Mouse (Mus musculus): ENCODE results near the gene Pde4d. TPM values are rescaled to one million over a fixed set of nuclear protein-coding genes. Genes with fewer than 3 reads are reported as not detected.

Gene Pde4d
- polyA plus RNA-seq, 1 experiment from 2014 or later = 12.9 TPM

DNA sequence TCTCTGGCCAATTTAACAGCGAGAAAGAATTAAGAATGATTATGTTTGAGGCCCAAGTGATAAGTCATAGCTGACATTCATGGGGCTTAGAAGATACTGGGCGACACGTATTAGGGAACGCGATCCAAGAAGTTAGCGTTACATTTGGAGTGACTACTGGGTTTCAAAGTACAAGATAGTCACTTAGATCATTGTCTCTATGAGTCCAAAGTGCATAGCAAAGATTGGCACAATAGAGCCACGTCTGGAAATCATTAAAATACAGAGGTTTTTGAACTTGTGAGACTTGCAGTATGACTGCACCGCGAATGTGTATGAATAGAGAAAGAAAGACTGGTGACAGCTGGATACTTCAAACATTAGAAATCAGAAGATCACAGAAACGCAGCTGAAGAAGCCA, 825.1 kb downstream of the Pde4d start:
- Histone ChIP-seq H3K9ac (ENCODE audit: low read depth, low read length) (no peak overlapping the region), H3K27me3 (ENCODE audit: control insufficient read depth, insufficient read depth, low read depth, low read length) (no peaks in the 10 kb centered on the region), H3K4me2 (ENCODE audit: low read depth, low read length) (no peak overlapping the region), H3K4me1 (ENCODE audit: control insufficient read depth, low read depth, low read length) (no peaks in the 10 kb centered on the region), H3K4me3 (ENCODE audit: low read depth, low read length) (no peak overlapping the region), H3K9me3 (replicated peaks; ENCODE audit: control insufficient read depth, low read length) (no peaks in the 10 kb centered on the region), H3K36me3 (ENCODE audit: control insufficient read depth, insufficient read depth) (no peaks in the 10 kb centered on the region), H3K27ac (ENCODE audit: low read length) (no peak overlapping the region)
- no peak for ATAC-seq (ENCODE audit: low read depth)
- WGBS (ENCODE audit: insufficient replicate concordance) = 70% methylated on average over 10 of the region's 10 CpGs

DNA sequence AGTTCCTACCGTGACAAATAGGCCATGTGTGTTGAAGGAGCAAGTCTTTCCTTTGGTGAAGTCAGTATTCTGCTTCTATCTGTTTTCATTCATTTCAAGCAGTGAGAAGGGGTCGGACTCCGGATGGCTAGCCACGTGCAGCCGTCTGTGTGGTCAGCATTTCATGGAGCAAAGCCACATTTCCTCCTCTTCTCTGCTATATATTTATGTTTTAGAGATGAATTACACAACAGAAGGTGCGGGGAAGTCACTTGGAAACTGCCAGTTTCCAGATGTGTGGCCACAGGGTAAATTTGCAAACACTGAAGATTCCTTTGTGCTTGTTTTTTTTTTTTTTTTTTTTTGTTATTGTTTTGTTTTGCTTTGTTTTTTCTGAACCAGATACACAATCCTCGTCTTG, 828.0 kb downstream of the Pde4d start:
- H3K9me3 ChIP-seq (replicated peaks; ENCODE audit: control insufficient read depth, low read length) = no peaks in the 10 kb centered on the region
- no peaks in the 10 kb centered on the region for H3K36me3 ChIP-seq (ENCODE audit: control insufficient read depth, insufficient read depth)
- 34% methylated on average over 7 of the region's 7 CpGs for WGBS (ENCODE audit: insufficient replicate concordance)
- H3K9ac ChIP-seq (ENCODE audit: low read depth, low read length) = no peak overlapping the region
- ATAC-seq (ENCODE audit: low read depth) = no peak
- H3K4me1 ChIP-seq (ENCODE audit: control insufficient read depth, low read depth, low read length) = no peaks in the 10 kb centered on the region
- no peak overlapping the region for H3K4me2 ChIP-seq (ENCODE audit: low read depth, low read length)
- H3K4me3 ChIP-seq (ENCODE audit: low read depth, low read length) = no peak overlapping the region
- no peaks in the 10 kb centered on the region for H3K27me3 ChIP-seq (ENCODE audit: control insufficient read depth, insufficient read depth, low read depth, low read length)
- H3K27ac ChIP-seq (ENCODE audit: low read length) = no peak overlapping the region

DNA sequence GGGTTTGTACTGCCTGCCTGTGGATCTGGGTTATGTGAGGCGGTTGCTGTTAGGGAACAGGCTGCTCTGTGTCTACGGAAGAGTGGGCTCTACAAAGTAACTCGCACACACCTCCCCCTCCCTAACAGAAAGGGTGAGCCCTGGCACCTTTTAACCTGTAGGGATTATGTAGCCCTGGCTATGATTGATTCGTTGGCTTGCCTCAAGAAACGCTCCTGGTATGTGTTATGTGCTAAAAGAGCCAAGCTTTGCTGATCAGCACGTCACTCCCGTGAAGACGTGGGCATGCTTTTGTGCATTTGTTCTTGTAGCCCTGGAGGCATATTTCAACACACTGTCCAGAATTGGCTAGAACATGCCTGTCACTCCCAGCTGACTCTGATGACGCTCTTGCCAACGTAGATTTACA, 828.8 kb downstream of the Pde4d start:
- WGBS (ENCODE audit: insufficient replicate concordance) = 70% methylated on average over 10 of the region's 10 CpGs
- Histone ChIP-seq H3K9ac (ENCODE audit: low read depth, low read length) (no peak overlapping the region), H3K9me3 (replicated peaks; ENCODE audit: control insufficient read depth, low read length) (no peaks in the 10 kb centered on the region), H3K4me3 (ENCODE audit: low read depth, low read length) (no peak overlapping the region), H3K4me1 (ENCODE audit: control insufficient read depth, low read depth, low read length) (no peaks in the 10 kb centered on the region), H3K36me3 (ENCODE audit: control insufficient read depth, insufficient read depth) (no peaks in the 10 kb centered on the region), H3K27me3 (ENCODE audit: control insufficient read depth, insufficient read depth, low read depth, low read length) (no peaks in the 10 kb centered on the region), H3K4me2 (ENCODE audit: low read depth, low read length) (no peak overlapping the region), H3K27ac (ENCODE audit: low read length) (no peak overlapping the region)
- no peak for ATAC-seq (ENCODE audit: low read depth)

DNA sequence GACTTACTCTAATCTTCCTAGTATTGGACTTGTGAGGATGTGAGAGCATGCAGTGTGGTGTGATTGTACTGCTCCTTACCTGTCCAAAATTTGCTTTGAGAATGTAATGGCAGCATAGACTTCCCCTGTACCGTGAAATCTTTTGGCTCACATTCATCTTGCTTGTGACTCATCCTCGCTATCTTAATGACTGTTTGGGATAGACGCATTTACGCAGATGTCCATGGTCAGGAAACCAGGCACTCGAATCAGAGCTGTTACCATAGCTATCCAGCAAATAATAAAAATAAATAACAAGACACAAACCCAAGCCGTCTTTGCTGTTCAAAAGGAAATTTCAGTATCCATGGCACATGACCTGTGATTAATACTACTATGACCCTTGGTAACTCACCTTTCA, 829.5 kb downstream of the Pde4d start:
- no peaks in the 10 kb centered on the region for H3K27me3 ChIP-seq (ENCODE audit: control insufficient read depth, insufficient read depth, low read depth, low read length)
- no peaks in the 10 kb centered on the region for H3K9me3 ChIP-seq (replicated peaks; ENCODE audit: control insufficient read depth, low read length)
- H3K4me2 ChIP-seq (ENCODE audit: low read depth, low read length) = no peak overlapping the region
- H3K4me3 ChIP-seq (ENCODE audit: low read depth, low read length) = no peak overlapping the region
- no peak overlapping the region for H3K27ac ChIP-seq (ENCODE audit: low read length)
- no peak overlapping the region for H3K9ac ChIP-seq (ENCODE audit: low read depth, low read length)
- no peak for ATAC-seq (ENCODE audit: low read depth)
- no peaks in the 10 kb centered on the region for H3K4me1 ChIP-seq (ENCODE audit: control insufficient read depth, low read depth, low read length)
- H3K36me3 ChIP-seq (ENCODE audit: control insufficient read depth, insufficient read depth) = no peaks in the 10 kb centered on the region
- 63% methylated on average over 6 of the region's 6 CpGs for WGBS (ENCODE audit: insufficient replicate concordance)

DNA sequence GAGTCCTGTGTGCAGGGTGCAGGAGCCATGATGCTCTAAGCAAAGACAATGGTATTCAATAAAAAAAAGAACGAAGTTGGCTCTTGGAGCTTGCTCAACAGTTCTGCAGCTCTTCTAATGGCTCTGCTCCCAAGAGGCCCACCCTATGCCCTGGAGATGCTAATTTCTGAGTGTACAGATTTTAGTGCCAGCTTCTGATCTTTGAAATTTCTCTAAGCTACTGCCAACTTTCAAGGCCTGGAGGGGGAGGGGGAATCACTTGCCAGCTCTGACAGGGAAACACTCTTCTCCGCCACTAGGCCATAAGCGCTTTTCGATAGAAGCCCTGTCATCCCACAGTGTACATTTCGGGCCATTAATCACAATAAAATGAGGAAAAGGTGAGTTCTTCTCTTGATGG, 830.7 kb downstream of the Pde4d start:
- no peak overlapping the region for H3K9ac ChIP-seq (ENCODE audit: low read depth, low read length)
- no peaks in the 10 kb centered on the region for H3K36me3 ChIP-seq (ENCODE audit: control insufficient read depth, insufficient read depth)
- H3K9me3 ChIP-seq (replicated peaks; ENCODE audit: control insufficient read depth, low read length) = no peaks in the 10 kb centered on the region
- 77% methylated on average over 5 of the region's 5 CpGs for WGBS (ENCODE audit: insufficient replicate concordance)
- H3K4me3 ChIP-seq (ENCODE audit: low read depth, low read length) = no peak overlapping the region
- no peak for ATAC-seq (ENCODE audit: low read depth)
- H3K4me1 ChIP-seq (ENCODE audit: control insufficient read depth, low read depth, low read length) = no peaks in the 10 kb centered on the region
- no peak overlapping the region for H3K27ac ChIP-seq (ENCODE audit: low read length)
- no peak overlapping the region for H3K4me2 ChIP-seq (ENCODE audit: low read depth, low read length)
- no peaks in the 10 kb centered on the region for H3K27me3 ChIP-seq (ENCODE audit: control insufficient read depth, insufficient read depth, low read depth, low read length)

DNA sequence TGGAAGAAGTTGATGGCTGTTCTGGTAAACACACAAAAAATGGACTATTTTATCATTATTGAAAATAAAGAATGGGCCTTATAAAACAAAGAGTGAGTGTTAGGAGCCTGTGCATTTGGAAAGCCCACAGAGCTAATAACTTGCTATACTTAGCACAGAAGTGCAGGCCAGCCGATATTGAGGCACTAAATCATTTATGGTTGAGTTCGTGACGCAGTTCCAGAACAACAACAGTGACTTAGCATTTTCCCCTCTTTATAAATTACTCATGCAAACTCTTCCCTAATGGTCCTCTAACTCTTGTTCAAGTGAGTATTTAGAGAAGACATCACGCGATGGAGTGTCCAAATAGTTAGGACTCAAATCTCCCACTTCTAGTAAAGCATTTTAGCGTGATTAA, 837.7 kb downstream of the Pde4d start:
- WGBS (ENCODE audit: insufficient replicate concordance) = 64% methylated on average over 6 of the region's 6 CpGs
- no peaks in the 10 kb centered on the region for H3K9me3 ChIP-seq (replicated peaks; ENCODE audit: control insufficient read depth, low read length)
- no peaks in the 10 kb centered on the region for H3K36me3 ChIP-seq (ENCODE audit: control insufficient read depth, insufficient read depth)
- no peak overlapping the region for H3K4me2 ChIP-seq (ENCODE audit: low read depth, low read length)
- no peak overlapping the region for H3K4me3 ChIP-seq (ENCODE audit: low read depth, low read length)
- ATAC-seq (ENCODE audit: low read depth) = no peak
- no peaks in the 10 kb centered on the region for H3K4me1 ChIP-seq (ENCODE audit: control insufficient read depth, low read depth, low read length)
- H3K27me3 ChIP-seq (ENCODE audit: control insufficient read depth, insufficient read depth, low read depth, low read length) = no peaks in the 10 kb centered on the region
- H3K27ac ChIP-seq (ENCODE audit: low read length) = no peak overlapping the region
- H3K9ac ChIP-seq (ENCODE audit: low read depth, low read length) = no peak overlapping the region

DNA sequence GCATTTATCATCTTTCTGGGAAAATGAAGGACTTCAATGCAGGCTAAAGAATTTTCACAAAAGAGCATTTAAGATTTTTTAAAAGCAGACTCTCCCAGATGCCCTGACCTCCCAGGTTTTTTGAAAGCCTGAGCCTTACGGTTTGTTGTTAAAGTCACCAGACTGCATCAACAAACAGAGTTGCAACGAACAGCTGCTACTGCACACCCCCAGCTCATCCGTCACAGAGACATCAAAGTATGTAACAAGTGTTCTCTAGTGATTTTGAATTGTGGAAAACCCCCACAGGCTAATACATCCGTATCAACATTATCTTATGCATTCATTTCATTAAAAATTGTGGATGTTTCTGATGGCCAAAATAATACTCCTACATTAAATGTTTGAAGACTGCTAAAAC, 841.2 kb downstream of the Pde4d start:
- H3K4me2 ChIP-seq (ENCODE audit: low read depth, low read length) = no peak overlapping the region
- no peaks in the 10 kb centered on the region for H3K4me1 ChIP-seq (ENCODE audit: control insufficient read depth, low read depth, low read length)
- H3K27ac ChIP-seq (ENCODE audit: low read length) = no peak overlapping the region
- H3K9me3 ChIP-seq (replicated peaks; ENCODE audit: control insufficient read depth, low read length) = no peaks in the 10 kb centered on the region
- no peaks in the 10 kb centered on the region for H3K36me3 ChIP-seq (ENCODE audit: control insufficient read depth, insufficient read depth)
- H3K27me3 ChIP-seq (ENCODE audit: control insufficient read depth, insufficient read depth, low read depth, low read length) = no peaks in the 10 kb centered on the region
- 52% methylated on average over 4 of the region's 4 CpGs for WGBS (ENCODE audit: insufficient replicate concordance)
- H3K4me3 ChIP-seq (ENCODE audit: low read depth, low read length) = no peak overlapping the region
- H3K9ac ChIP-seq (ENCODE audit: low read depth, low read length) = no peak overlapping the region
- ATAC-seq (ENCODE audit: low read depth) = no peak

DNA sequence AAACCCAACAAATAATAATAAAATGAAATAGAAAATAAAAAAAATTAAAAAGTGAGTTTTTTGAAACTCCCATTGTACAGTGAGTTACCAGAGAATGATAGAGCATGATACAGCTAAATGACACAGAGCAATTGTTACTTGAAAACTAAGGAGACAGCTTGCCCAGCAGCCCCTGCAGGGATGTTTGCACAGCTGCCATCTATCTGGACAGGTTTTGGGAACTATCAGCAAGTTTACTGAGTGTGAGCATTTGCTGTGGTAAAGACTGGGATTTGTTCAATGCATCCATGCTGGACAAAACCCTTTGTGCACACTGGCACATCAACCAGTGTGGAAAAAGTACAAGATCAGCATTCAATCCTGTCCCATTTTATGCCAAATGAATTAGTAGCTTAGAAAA, 843.3 kb downstream of the Pde4d start:
- H3K4me1 ChIP-seq (ENCODE audit: control insufficient read depth, low read depth, low read length) = no peaks in the 10 kb centered on the region
- H3K27me3 ChIP-seq (ENCODE audit: control insufficient read depth, insufficient read depth, low read depth, low read length) = no peaks in the 10 kb centered on the region
- H3K4me3 ChIP-seq (ENCODE audit: low read depth, low read length) = no peak overlapping the region
- no peaks in the 10 kb centered on the region for H3K36me3 ChIP-seq (ENCODE audit: control insufficient read depth, insufficient read depth)
- no peak overlapping the region for H3K27ac ChIP-seq (ENCODE audit: low read length)
- no peaks in the 10 kb centered on the region for H3K9me3 ChIP-seq (replicated peaks; ENCODE audit: control insufficient read depth, low read length)
- ATAC-seq (ENCODE audit: low read depth) = no peak
- no peak overlapping the region for H3K4me2 ChIP-seq (ENCODE audit: low read depth, low read length)
- H3K9ac ChIP-seq (ENCODE audit: low read depth, low read length) = no peak overlapping the region

DNA sequence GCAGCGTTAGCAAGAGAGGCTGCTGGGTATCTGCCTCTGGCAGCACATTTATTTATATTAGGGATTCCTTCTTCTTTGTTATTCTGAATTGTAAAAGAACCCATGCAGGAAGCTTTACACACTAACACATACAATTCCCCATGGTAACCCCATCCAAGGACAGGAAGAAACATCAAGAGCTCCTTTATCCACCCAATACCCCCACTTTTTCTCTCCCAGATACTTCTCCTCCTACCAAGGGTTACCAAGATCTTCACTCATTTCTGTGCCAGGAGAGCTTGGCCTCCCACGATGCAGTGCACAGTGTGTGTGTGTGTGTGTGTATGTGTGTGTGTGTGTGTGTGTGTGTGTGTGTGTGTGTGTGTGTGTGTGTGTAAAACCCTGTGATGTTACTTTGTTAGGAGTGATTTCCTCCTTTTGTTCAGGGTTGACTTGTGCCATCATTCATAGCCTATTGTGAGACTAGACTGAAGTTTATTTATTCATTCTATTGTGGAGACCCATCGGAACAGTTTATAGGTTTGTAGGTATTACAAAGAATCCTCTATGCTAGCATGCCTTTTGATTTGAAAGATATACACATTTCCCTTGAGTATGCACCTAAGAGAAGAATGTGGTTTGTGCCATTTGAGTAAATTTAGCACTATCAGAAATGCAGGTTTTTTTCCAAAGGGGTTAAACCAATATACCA, 846.7 kb downstream of the Pde4d start:
- no peak overlapping the region for H3K27ac ChIP-seq (ENCODE audit: low read length)
- no peak overlapping the region for H3K9ac ChIP-seq (ENCODE audit: low read depth, low read length)
- 42% methylated on average over 3 of the region's 3 CpGs for WGBS (ENCODE audit: insufficient replicate concordance)
- no peaks in the 10 kb centered on the region for H3K27me3 ChIP-seq (ENCODE audit: control insufficient read depth, insufficient read depth, low read depth, low read length)
- H3K36me3 ChIP-seq (ENCODE audit: control insufficient read depth, insufficient read depth) = no peaks in the 10 kb centered on the region
- no peaks in the 10 kb centered on the region for H3K9me3 ChIP-seq (replicated peaks; ENCODE audit: control insufficient read depth, low read length)
- no peak overlapping the region for H3K4me2 ChIP-seq (ENCODE audit: low read depth, low read length)
- ATAC-seq (ENCODE audit: low read depth) = no peak
- no peak overlapping the region for H3K4me3 ChIP-seq (ENCODE audit: low read depth, low read length)
- no peaks in the 10 kb centered on the region for H3K4me1 ChIP-seq (ENCODE audit: control insufficient read depth, low read depth, low read length)
